Mouse (Mus musculus) heart, adult 2 months (tissue): ENCODE results near the gene Ncl. TPM values are rescaled to one million over a fixed set of nuclear protein-coding genes. Genes with fewer than 3 reads are reported as not detected.

Experiments used
- DNase-seq, 2 experiments: peaks; one replicate each; pipeline ENCODE4 v3.0.0; 2021
- H3K27ac ChIP-seq: fragments of 200-600 bp; 2 replicates; pipeline ENCODE4 v1.8.1; 2022
- H3K27me3 ChIP-seq: fragments of 200-500 bp; 2 replicates; pipeline ENCODE4 v1.6.1; 2012; ENCODE audit warnings: mild to moderate bottlenecking, low read length, inconsistent platforms, mixed read lengths; ENCODE audit not compliant: control insufficient read depth, insufficient read depth
- H3K36me3 ChIP-seq: fragments of 200-500 bp; 2 replicates; pipeline ENCODE4 v1.6.1; 2012; ENCODE audit warnings: low read length, inconsistent platforms; ENCODE audit not compliant: control insufficient read depth, insufficient read depth
- H3K4me1 ChIP-seq: fragments of 200-500 bp; 2 replicates; pipeline ENCODE4 v1.6.1; 2011; ENCODE audit warnings: low read length; ENCODE audit not compliant: control insufficient read depth, insufficient read depth
- H3K4me3 ChIP-seq: fragments of 200-600 bp; 2 replicates; pipeline ENCODE4 v1.8.1; 2022
- H3K79me2 ChIP-seq: fragments of 200-500 bp; replicated peaks from 2 replicates; pipeline ENCODE4 v1.6.1; 2012; ENCODE audit warnings: mild to moderate bottlenecking, inconsistent platforms, low read length, moderate library complexity, mixed read lengths; ENCODE audit not compliant: control insufficient read depth, insufficient read depth
- H3K9ac ChIP-seq: fragments of 200-500 bp; 2 replicates; pipeline ENCODE4 v1.6.1; 2012; ENCODE audit warnings: low read depth, mild to moderate bottlenecking, control low read depth, inconsistent platforms, low read length, mixed read lengths
- CTCF ChIP-seq: fragments of 200-600 bp; IDR thresholded peaks from 2 replicates; pipeline ENCODE4 v1.8.1; 2022; ENCODE audit warnings: antibody characterized with exemption, mild to moderate bottlenecking, moderate library complexity
- EP300 ChIP-seq: fragments of 200-500 bp; IDR thresholded peaks from 2 replicates; pipeline ENCODE4 v1.6.1; 2011; ENCODE audit warnings: low read depth, low read length, control low read depth; ENCODE audit not compliant: insufficient read depth
- POLR2A ChIP-seq: fragments of 200-500 bp; IDR thresholded peaks from 2 replicates; pipeline ENCODE4 v1.6.1; 2011; ENCODE audit warnings: mild to moderate bottlenecking, low read depth, low read length, control low read depth; ENCODE audit not compliant: insufficient read depth
- WGBS: fragments of 180-500 bp; shearing (Covaris S2); methylation state at CpG from one replicate; pipeline ENCODE4 v1.1.7; 2018; 5-methylcytosine and 5-hydroxymethylcytosine counted together
- intact Hi-C: fragments of 180-260 bp; cut with DNase I; formaldehyde crosslinking; loops from one replicate; pipeline ENCODE4 v1.15.1; 2025
- polyA plus RNA-seq: library from polyadenylated mRNA; depleted of rRNA; stranded (reverse); fragments of >200 nt; gene quantifications from 2 replicates; pipeline ENCODE4 v1.2.3, GENCODE M21; 2012
- total RNA-seq, 2 experiments: library from RNA; stranded (reverse); gene quantifications; 2 replicates each; pipeline ENCODE4 v1.2.3; 2021

Ncl gene
- total and polyA plus RNA-seq, 3 experiments = 7.2 to 120 (median 95.9) TPM

DNA sequence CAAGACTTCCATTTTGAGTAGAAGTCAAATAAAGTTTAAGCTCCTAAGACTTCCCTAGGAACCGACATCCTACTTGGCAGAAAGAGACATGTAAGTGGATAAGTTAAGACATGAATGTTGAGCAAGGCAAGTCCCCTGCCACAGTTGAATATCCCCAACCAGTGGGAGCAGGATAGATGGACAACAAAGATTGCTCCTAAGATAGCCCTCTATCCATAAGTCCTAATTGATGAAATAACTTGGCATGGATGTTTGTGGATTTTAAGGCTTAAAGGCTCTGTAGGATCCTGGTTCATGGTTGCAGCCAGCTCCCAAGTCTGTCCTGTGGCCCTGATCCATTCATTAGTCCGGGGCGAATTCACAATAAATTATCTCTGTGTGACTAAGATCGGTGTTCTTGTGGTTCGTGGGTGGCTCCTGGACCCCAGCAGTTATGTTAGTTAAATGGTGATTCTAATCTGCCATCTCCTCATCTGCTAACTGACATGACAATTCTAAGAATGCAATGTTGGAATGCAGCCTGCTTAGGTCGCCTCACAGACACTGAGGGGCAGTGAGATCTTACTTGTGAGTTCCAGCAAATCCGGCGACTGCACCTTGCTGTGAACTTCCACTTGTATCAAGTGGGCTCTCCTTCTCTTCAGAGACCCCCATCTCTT, 41.0 kb upstream of the Ncl start:
- no peak overlapping the region for H3K4me3 ChIP-seq
- H3K4me1 ChIP-seq = no peaks in the 10 kb centered on the region
- no peak for TF ChIP-seq EP300
- no peak for TF ChIP-seq CTCF
- no peak for TF ChIP-seq POLR2A
- no peaks in the 10 kb centered on the region for H3K27me3 ChIP-seq
- 78% methylated on average over 8 of the region's 8 CpGs for WGBS
- no peak overlapping the region for H3K27ac ChIP-seq
- intact Hi-C loops = no loop called here
- DNase-seq = no peak
- no peak overlapping the region for H3K9ac ChIP-seq
- no peaks in the 10 kb centered on the region for H3K79me2 ChIP-seq
- H3K36me3 ChIP-seq = no peaks in the 10 kb centered on the region

GRCm38 (mm10) chr1:86399322-86399721, 40.1 kb upstream of the Ncl start:
- no peak overlapping the region for H3K27ac ChIP-seq
- H3K4me3 ChIP-seq = no peak overlapping the region
- intact Hi-C loops = no loop called here
- H3K36me3 ChIP-seq = no peaks in the 10 kb centered on the region
- no peaks in the 10 kb centered on the region for H3K4me1 ChIP-seq
- DNase-seq = no peak
- no peaks in the 10 kb centered on the region for H3K79me2 ChIP-seq
- 59% methylated on average over 2 of the region's 3 CpGs for WGBS
- H3K9ac ChIP-seq = no peak overlapping the region
- no peak for TF ChIP-seq POLR2A
- no peak for TF ChIP-seq EP300
- TF ChIP-seq CTCF = no peak
- no peaks in the 10 kb centered on the region for H3K27me3 ChIP-seq

GRCm38 (mm10) chr1:86398222-86398621, 39.0 kb upstream of the Ncl start:
- TF ChIP-seq CTCF (no peak), EP300 (no peak), POLR2A (no peak)
- WGBS = 62% methylated on average over 7 of the region's 7 CpGs
- intact Hi-C loops = no loop called here

DNA sequence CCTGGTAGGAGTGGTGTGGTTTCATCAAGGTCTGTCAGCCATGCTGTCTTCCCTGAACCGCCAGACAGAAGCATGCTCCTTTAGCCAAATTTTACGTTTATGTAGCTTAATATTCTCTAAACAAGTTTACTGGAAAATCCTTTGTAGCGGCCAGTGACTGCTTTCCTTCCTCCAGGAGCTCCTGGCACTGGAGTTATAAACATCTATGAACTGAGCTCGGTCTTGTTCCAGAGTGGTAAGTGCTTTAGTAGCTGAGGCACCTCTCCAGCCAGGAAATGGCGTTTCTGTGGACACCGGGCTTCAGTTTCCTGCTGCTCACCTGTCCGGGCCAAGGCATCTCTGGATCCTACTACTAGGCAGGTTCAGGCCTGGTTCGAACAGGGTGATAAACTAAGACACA, 38.4 kb upstream of the Ncl start:
- H3K9ac ChIP-seq = no peak overlapping the region
- H3K36me3 ChIP-seq = no peaks in the 10 kb centered on the region
- H3K4me3 ChIP-seq = no peak overlapping the region
- TF ChIP-seq CTCF = no peak
- no peak for TF ChIP-seq EP300
- no peak for TF ChIP-seq POLR2A
- no peak for DNase-seq
- H3K79me2 ChIP-seq = no peaks in the 10 kb centered on the region
- H3K4me1 ChIP-seq = no peaks in the 10 kb centered on the region
- intact Hi-C loops = no loop called here
- no peak overlapping the region for H3K27ac ChIP-seq
- WGBS = 55% methylated on average over 8 of the region's 8 CpGs
- H3K27me3 ChIP-seq = no peaks in the 10 kb centered on the region

More at GRCm38 (mm10) chr1:86398222-86398621, 39.0 kb upstream of the Ncl start:
- Histone ChIP-seq H3K36me3 (no peaks in the 10 kb centered on the region), H3K4me1 (no peaks in the 10 kb centered on the region), H3K9ac (no peak overlapping the region), H3K79me2 (no peaks in the 10 kb centered on the region), H3K4me3 (no peak overlapping the region), H3K27me3 (no peaks in the 10 kb centered on the region), H3K27ac (no peak overlapping the region)
- no peak for DNase-seq

GRCm38 (mm10) chr1:86395897-86396296, 36.7 kb upstream of the Ncl start:
- Histone ChIP-seq H3K36me3 (no peaks in the 10 kb centered on the region), H3K27ac (no peak overlapping the region), H3K79me2 (no peaks in the 10 kb centered on the region), H3K4me1 (no peaks in the 10 kb centered on the region), H3K9ac (no peak overlapping the region), H3K4me3 (no peak overlapping the region), H3K27me3 (no peaks in the 10 kb centered on the region)
- TF ChIP-seq POLR2A (no peak), CTCF (peak; percentile 39), EP300 (no peak)
- DNase-seq = no peak
- intact Hi-C loops = no loop called here
- 75% methylated on average over 7 of the region's 7 CpGs for WGBS

- no peak for DNase-seq
- H3K4me1 ChIP-seq = no peaks in the 10 kb centered on the region
- TF ChIP-seq POLR2A (no peak), EP300 (no peak), CTCF (no peak)
- intact Hi-C loops = no loop called here
- no peak overlapping the region for H3K9ac ChIP-seq
- 51% methylated on average over 3 of the region's 3 CpGs for WGBS
- H3K27ac ChIP-seq = no peak overlapping the region
- H3K36me3 ChIP-seq = no peaks in the 10 kb centered on the region
- H3K4me3 ChIP-seq = no peak overlapping the region
- no peaks in the 10 kb centered on the region for H3K27me3 ChIP-seq
- no peaks in the 10 kb centered on the region for H3K79me2 ChIP-seq
These were observed 35.0 kb upstream of the Ncl start for GRCm38 (mm10) chr1:86394246-86394645.
